Mouse (Mus musculus) gastrocnemius, adult 2 months (tissue): ENCODE results near the gene Ina. TPM values are rescaled to one million over a fixed set of nuclear protein-coding genes. Genes with fewer than 3 reads are reported as not detected.
"Not testable (repeated sequence)": the region's sequence is repeated elsewhere in the genome, so short reads cannot be mapped to it uniquely, and the experiment has no call there.

Experiments
- DNase-seq: peaks from one replicate; pipeline ENCODE4 v3.0.0; 2022
- H3K27ac ChIP-seq: fragments of 200-600 bp; 2 replicates; pipeline ENCODE4 v1.8.1; 2022; ENCODE audit warnings: mild to moderate bottlenecking
- H3K4me3 ChIP-seq: fragments of 200-600 bp; 2 replicates; pipeline ENCODE4 v1.8.1; 2022; ENCODE audit warnings: mild to moderate bottlenecking, moderate library complexity
- CTCF ChIP-seq: fragments of 200-600 bp; IDR thresholded peaks from 2 replicates; pipeline ENCODE4 v1.8.1; 2022; ENCODE audit warnings: antibody characterized with exemption, mild to moderate bottlenecking, moderate library complexity
- intact Hi-C: fragments of 180-260 bp; cut with DNase I; formaldehyde crosslinking; loops from one replicate; pipeline ENCODE4 v1.15.1; 2025
- total RNA-seq, 2 experiments: library from RNA; stranded (reverse); gene quantifications; 2 replicates each; pipeline ENCODE4 v1.2.3; 2021

Gene Ina
- total RNA-seq, 2 experiments from 2014 or later = not detected

- no peak for DNase-seq
- TF ChIP-seq CTCF = no peak
- Histone ChIP-seq H3K27ac (no peak overlapping the region), H3K4me3 (no peak overlapping the region)
- intact Hi-C loops = no loop called here
Measured at GRCm38 (mm10) chr19:46989479-46990152, 24.9 kb upstream of the Ina start.

GRCm38 (mm10) chr19:46990153-46990518, 24.4 kb upstream of the Ina start:
- intact Hi-C loops = no loop called here
- no peak for DNase-seq
- no peak overlapping the region for H3K4me3 ChIP-seq
- TF ChIP-seq CTCF = no peak
- no peak overlapping the region for H3K27ac ChIP-seq

GRCm38 (mm10) chr19:46990625-46991024, 23.9 kb upstream of the Ina start:
- not testable (repeated sequence) for DNase-seq, H3K27ac ChIP-seq, H3K4me3 ChIP-seq
- intact Hi-C loops = loop anchor here (1.0 kb wide), 2 partner anchors 114 to 230 kb away; no protein-coding TSS in a partner anchor

GRCm38 (mm10) chr19:46991145-46991544, 23.4 kb upstream of the Ina start:
- TF ChIP-seq CTCF = peak; percentile 98
- peak; percentile 84 for DNase-seq
- H3K4me3 ChIP-seq = no peak overlapping the region
- intact Hi-C loops = loop anchor here (1.0 kb wide), 2 partner anchors 115 to 231 kb away; no protein-coding TSS in a partner anchor
- no peak overlapping the region for H3K27ac ChIP-seq

GRCm38 (mm10) chr19:46992329-46992728, 22.2 kb upstream of the Ina start:
- H3K27ac ChIP-seq, intact Hi-C loops: not testable (repeated sequence)
- TF ChIP-seq CTCF = peak; percentile 1; the same call in 1 of the 2 replicates

GRCm38 (mm10) chr19:46996095-46996494, 18.4 kb upstream of the Ina start:
- intact Hi-C loops = no loop called here
- no peak for DNase-seq
- H3K27ac ChIP-seq = no peak overlapping the region

More at GRCm38 (mm10) chr19:46992329-46992728, 22.2 kb upstream of the Ina start:
- H3K4me3 ChIP-seq, DNase-seq: not testable (repeated sequence)

GRCm38 (mm10) chr19:46998168-46998870, 16.2 kb upstream of the Ina start:
- H3K27ac ChIP-seq = no peak overlapping the region
- TF ChIP-seq CTCF = no peak
- intact Hi-C loops = no loop called here
- no peak overlapping the region for H3K4me3 ChIP-seq
- DNase-seq = no peak

More at GRCm38 (mm10) chr19:46996095-46996494, 18.4 kb upstream of the Ina start:
- H3K4me3 ChIP-seq = no peak overlapping the region
- TF ChIP-seq CTCF = no peak

- no peak for TF ChIP-seq CTCF
- DNase-seq = no peak
- Histone ChIP-seq H3K27ac (no peak overlapping the region), H3K4me3 (no peak overlapping the region)
- intact Hi-C loops = no loop called here
Measured at GRCm38 (mm10) chr19:46998953-46999352, 15.5 kb upstream of the Ina start.

- no peak overlapping the region for H3K4me3 ChIP-seq
- TF ChIP-seq CTCF = no peak
- intact Hi-C loops = no loop called here
- H3K27ac ChIP-seq = no peak overlapping the region
- no peak for DNase-seq
Measured at GRCm38 (mm10) chr19:46999753-47000152, 14.7 kb upstream of the Ina start.

GRCm38 (mm10) chr19:47000357-47000756, 14.1 kb upstream of the Ina start:
- H3K4me3 ChIP-seq, intact Hi-C loops, DNase-seq, H3K27ac ChIP-seq: not testable (repeated sequence)

GRCm38 (mm10) chr19:47003742-47004511, 10.6 kb upstream of the Ina start:
- intact Hi-C loops = no loop called here
- Histone ChIP-seq H3K27ac (no peak overlapping the region), H3K4me3 (no peak overlapping the region)
- DNase-seq = no peak
- TF ChIP-seq CTCF = no peak

GRCm38 (mm10) chr19:47005873-47006272, 8.6 kb upstream of the Ina start:
- no peak for TF ChIP-seq CTCF
- intact Hi-C loops = no loop called here

GRCm38 (mm10) chr19:47006321-47006720, 8.2 kb upstream of the Ina start:
- no peak for TF ChIP-seq CTCF
- H3K27ac ChIP-seq = no peak overlapping the region
- peak; percentile 60 for DNase-seq
- intact Hi-C loops = no loop called here
- no peak overlapping the region for H3K4me3 ChIP-seq

More at GRCm38 (mm10) chr19:47005873-47006272, 8.6 kb upstream of the Ina start:
- H3K4me3 ChIP-seq = no peak overlapping the region
- no peak for DNase-seq
- no peak overlapping the region for H3K27ac ChIP-seq
